Mouse (Mus musculus): ENCODE results near the gene Tssc4. TPM values are rescaled to one million over a fixed set of nuclear protein-coding genes. Genes with fewer than 3 reads are reported as not detected.

Tssc4 gene
- polyA plus RNA-seq, 1 experiment from 2014 or later = 33.7 TPM

- Histone ChIP-seq H3K9me3 (replicated peaks; ENCODE audit: control insufficient read depth, low read length) (no peaks in the 10 kb centered on the region), H3K27ac (ENCODE audit: low read length) (no peak overlapping the region), H3K4me2 (ENCODE audit: low read depth, low read length) (no peak overlapping the region), H3K4me1 (ENCODE audit: control insufficient read depth, low read depth, low read length) (no peaks in the 10 kb centered on the region), H3K9ac (ENCODE audit: low read depth, low read length) (no peak overlapping the region), H3K4me3 (ENCODE audit: low read depth, low read length) (no peak overlapping the region), H3K27me3 (ENCODE audit: control insufficient read depth, insufficient read depth, low read depth, low read length) (no peaks in the 10 kb centered on the region), H3K36me3 (ENCODE audit: control insufficient read depth, insufficient read depth) (no peaks in the 10 kb centered on the region)
- ATAC-seq (ENCODE audit: low read depth) = no peak
- 70% methylated on average over 4 of the region's 4 CpGs for WGBS (ENCODE audit: insufficient replicate concordance)
These were observed 35.5 kb upstream of the Tssc4 start for GRCm38 (mm10) chr7:143033581-143033980.

- no peaks in the 10 kb centered on the region for H3K9me3 ChIP-seq (replicated peaks; ENCODE audit: control insufficient read depth, low read length)
- no peaks in the 10 kb centered on the region for H3K4me1 ChIP-seq (ENCODE audit: control insufficient read depth, low read depth, low read length)
- no peaks in the 10 kb centered on the region for H3K27me3 ChIP-seq (ENCODE audit: control insufficient read depth, insufficient read depth, low read depth, low read length)
- WGBS (ENCODE audit: insufficient replicate concordance) = 85% methylated on average over 2 of the region's 2 CpGs
- ATAC-seq (ENCODE audit: low read depth) = no peak
- no peak overlapping the region for H3K27ac ChIP-seq (ENCODE audit: low read length)
- no peak overlapping the region for H3K4me2 ChIP-seq (ENCODE audit: low read depth, low read length)
- no peaks in the 10 kb centered on the region for H3K36me3 ChIP-seq (ENCODE audit: control insufficient read depth, insufficient read depth)
- H3K4me3 ChIP-seq (ENCODE audit: low read depth, low read length) = no peak overlapping the region
- no peak overlapping the region for H3K9ac ChIP-seq (ENCODE audit: low read depth, low read length)
These were observed 34.9 kb upstream of the Tssc4 start for GRCm38 (mm10) chr7:143034112-143034511.

- Histone ChIP-seq H3K27me3 (ENCODE audit: control insufficient read depth, insufficient read depth, low read depth, low read length) (no peaks in the 10 kb centered on the region), H3K36me3 (ENCODE audit: control insufficient read depth, insufficient read depth) (no peaks in the 10 kb centered on the region), H3K4me3 (ENCODE audit: low read depth, low read length) (no peak overlapping the region), H3K4me1 (ENCODE audit: control insufficient read depth, low read depth, low read length) (no peaks in the 10 kb centered on the region), H3K27ac (ENCODE audit: low read length) (no peak overlapping the region), H3K9ac (ENCODE audit: low read depth, low read length) (no peak overlapping the region), H3K4me2 (ENCODE audit: low read depth, low read length) (no peak overlapping the region), H3K9me3 (replicated peaks; ENCODE audit: control insufficient read depth, low read length) (no peaks in the 10 kb centered on the region)
- WGBS (ENCODE audit: insufficient replicate concordance) = 67% methylated on average over 8 of the region's 8 CpGs
- no peak for ATAC-seq (ENCODE audit: low read depth)
These were observed 34.3 kb upstream of the Tssc4 start for GRCm38 (mm10) chr7:143034519-143035450.

- no peak overlapping the region for H3K4me2 ChIP-seq (ENCODE audit: low read depth, low read length)
- WGBS (ENCODE audit: insufficient replicate concordance) = 57% methylated on average over 3 of the region's 3 CpGs
- H3K9me3 ChIP-seq (replicated peaks; ENCODE audit: control insufficient read depth, low read length) = no peaks in the 10 kb centered on the region
- no peaks in the 10 kb centered on the region for H3K27me3 ChIP-seq (ENCODE audit: control insufficient read depth, insufficient read depth, low read depth, low read length)
- no peak overlapping the region for H3K9ac ChIP-seq (ENCODE audit: low read depth, low read length)
- ATAC-seq (ENCODE audit: low read depth) = no peak
- H3K4me3 ChIP-seq (ENCODE audit: low read depth, low read length) = no peak overlapping the region
- no peaks in the 10 kb centered on the region for H3K36me3 ChIP-seq (ENCODE audit: control insufficient read depth, insufficient read depth)
- no peaks in the 10 kb centered on the region for H3K4me1 ChIP-seq (ENCODE audit: control insufficient read depth, low read depth, low read length)
- H3K27ac ChIP-seq (ENCODE audit: low read length) = no peak overlapping the region
These were observed 32.3 kb upstream of the Tssc4 start for GRCm38 (mm10) chr7:143036787-143037186.

GRCm38 (mm10) chr7:143037306-143037705 lies 31.7 kb upstream of the Tssc4 start:
- ATAC-seq (ENCODE audit: low read depth) = no peak
- no peaks in the 10 kb centered on the region for H3K9me3 ChIP-seq (replicated peaks; ENCODE audit: control insufficient read depth, low read length)
- H3K36me3 ChIP-seq (ENCODE audit: control insufficient read depth, insufficient read depth) = no peaks in the 10 kb centered on the region
- no peak overlapping the region for H3K4me2 ChIP-seq (ENCODE audit: low read depth, low read length)
- no peaks in the 10 kb centered on the region for H3K27me3 ChIP-seq (ENCODE audit: control insufficient read depth, insufficient read depth, low read depth, low read length)
- no peak overlapping the region for H3K4me3 ChIP-seq (ENCODE audit: low read depth, low read length)
- H3K4me1 ChIP-seq (ENCODE audit: control insufficient read depth, low read depth, low read length) = peaks cover 2% of the 10 kb centered on the region
- H3K9ac ChIP-seq (ENCODE audit: low read depth, low read length) = no peak overlapping the region
- H3K27ac ChIP-seq (ENCODE audit: low read length) = no peak overlapping the region
- WGBS (ENCODE audit: insufficient replicate concordance) = 60% methylated on average over 4 of the region's 4 CpGs

GRCm38 (mm10) chr7:143038174-143038931 lies 30.7 kb upstream of the Tssc4 start:
- no peak overlapping the region for H3K27ac ChIP-seq (ENCODE audit: low read length)
- H3K4me1 ChIP-seq (ENCODE audit: control insufficient read depth, low read depth, low read length) = peaks cover 10% of the 10 kb centered on the region
- H3K9me3 ChIP-seq (replicated peaks; ENCODE audit: control insufficient read depth, low read length) = no peaks in the 10 kb centered on the region
- ATAC-seq (ENCODE audit: low read depth) = no peak
- no peaks in the 10 kb centered on the region for H3K27me3 ChIP-seq (ENCODE audit: control insufficient read depth, insufficient read depth, low read depth, low read length)
- WGBS (ENCODE audit: insufficient replicate concordance) = 52% methylated on average over 3 of the region's 3 CpGs
- no peak overlapping the region for H3K4me2 ChIP-seq (ENCODE audit: low read depth, low read length)
- no peaks in the 10 kb centered on the region for H3K36me3 ChIP-seq (ENCODE audit: control insufficient read depth, insufficient read depth)
- no peak overlapping the region for H3K4me3 ChIP-seq (ENCODE audit: low read depth, low read length)
- H3K9ac ChIP-seq (ENCODE audit: low read depth, low read length) = no peak overlapping the region

GRCm38 (mm10) chr7:143040561-143040960 lies 28.5 kb upstream of the Tssc4 start:
- no peak for ATAC-seq (ENCODE audit: low read depth)
- WGBS (ENCODE audit: insufficient replicate concordance) = 76% methylated on average over 3 of the region's 3 CpGs

GRCm38 (mm10) chr7:143041138-143041822 lies 27.8 kb upstream of the Tssc4 start:
- Histone ChIP-seq H3K4me1 (ENCODE audit: control insufficient read depth, low read depth, low read length) (peaks cover 10% of the 10 kb centered on the region), H3K36me3 (ENCODE audit: control insufficient read depth, insufficient read depth) (no peaks in the 10 kb centered on the region), H3K9ac (ENCODE audit: low read depth, low read length) (no peak overlapping the region), H3K4me3 (ENCODE audit: low read depth, low read length) (no peak overlapping the region), H3K4me2 (ENCODE audit: low read depth, low read length) (no peak overlapping the region), H3K9me3 (replicated peaks; ENCODE audit: control insufficient read depth, low read length) (no peaks in the 10 kb centered on the region), H3K27ac (ENCODE audit: low read length) (no peak overlapping the region), H3K27me3 (ENCODE audit: control insufficient read depth, insufficient read depth, low read depth, low read length) (no peaks in the 10 kb centered on the region)
- 37% methylated on average over 3 of the region's 3 CpGs for WGBS (ENCODE audit: insufficient replicate concordance)
- no peak for ATAC-seq (ENCODE audit: low read depth)

More at GRCm38 (mm10) chr7:143040561-143040960, 28.5 kb upstream of the Tssc4 start:
- H3K36me3 ChIP-seq (ENCODE audit: control insufficient read depth, insufficient read depth) = no peaks in the 10 kb centered on the region
- H3K27ac ChIP-seq (ENCODE audit: low read length) = no peak overlapping the region
- H3K4me1 ChIP-seq (ENCODE audit: control insufficient read depth, low read depth, low read length) = peaks cover 10% of the 10 kb centered on the region
- no peak overlapping the region for H3K4me3 ChIP-seq (ENCODE audit: low read depth, low read length)
- H3K4me2 ChIP-seq (ENCODE audit: low read depth, low read length) = no peak overlapping the region
- no peaks in the 10 kb centered on the region for H3K27me3 ChIP-seq (ENCODE audit: control insufficient read depth, insufficient read depth, low read depth, low read length)
- H3K9ac ChIP-seq (ENCODE audit: low read depth, low read length) = no peak overlapping the region
- no peaks in the 10 kb centered on the region for H3K9me3 ChIP-seq (replicated peaks; ENCODE audit: control insufficient read depth, low read length)

All from liver, embryonic 16.5 days (tissue).